Mouse (Mus musculus): ENCODE data around the gene Olfr666.
A peak's percentile ranks its signal among the peaks of the same experiment; 100 is the strongest.
"Not testable (repeated sequence)": the region's sequence is repeated elsewhere in the genome, so short reads cannot be mapped to it uniquely, and the experiment has no call there.

Olfr666 gene

GRCm38 (mm10) chr7:104895852-104896251 is at the start of gene Olfr666:
Olfr666 (minus strand) TSS chr7:104895952.
- no peak for DNase-seq (ENCODE audit: low read depth, low spot score)

GRCm38 (mm10) chr7:104933940-104934339 is 38.2 kb upstream of the Olfr666 start, which contains the start of gene Olfr669:
Olfr669 (plus strand) TSS chr7:104934240.
- no peak for DNase-seq (ENCODE audit: low read depth, low spot score)

DNA sequence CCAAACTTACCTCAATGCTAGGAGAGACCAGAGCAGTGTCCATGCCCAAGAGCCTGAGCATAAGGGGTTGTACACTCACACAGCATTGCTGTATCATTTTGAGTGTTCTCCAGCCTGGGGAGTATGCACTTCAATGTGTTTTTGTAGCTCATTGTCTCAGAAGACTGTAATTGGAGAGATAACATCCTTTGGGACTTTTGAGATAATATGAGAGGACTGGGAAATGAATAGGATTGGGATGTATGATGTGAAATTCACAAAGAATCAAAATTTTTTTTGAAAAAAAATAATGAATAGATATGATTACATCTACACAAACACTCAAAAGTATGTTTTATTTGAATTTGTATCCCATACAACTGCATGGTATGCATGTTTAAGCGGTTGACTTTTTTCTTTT is 32.2 kb upstream of the Olfr666 start, which contains the start of gene Olfr668:
Gene Olfr668, minus strand, starts transcription at position 101 of the 400 bp plus-strand sequence.
- no peak for DNase-seq (ENCODE audit: low read depth, low spot score)

DNA sequence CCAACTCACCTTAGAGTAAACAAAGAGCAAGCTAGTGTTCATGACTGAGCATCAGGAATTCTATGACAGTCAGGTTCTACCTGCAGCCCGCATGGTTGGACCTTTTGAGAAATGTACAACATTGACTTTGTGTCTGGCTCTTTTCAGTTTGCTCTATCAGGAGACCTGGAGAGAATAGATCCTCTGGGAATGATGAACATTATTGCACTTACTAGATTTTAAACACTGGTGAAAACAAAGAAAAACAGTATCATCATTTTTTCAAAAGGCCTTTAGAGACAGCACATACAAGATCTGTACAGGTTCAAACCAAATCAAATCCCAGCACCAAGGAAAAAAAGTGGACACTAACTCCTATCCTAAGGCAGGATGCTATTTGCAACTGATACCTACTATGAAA is 25.6 kb upstream of the Olfr666 start, which contains the start of gene Olfr667:
Gene Olfr667, minus strand, starts transcription at position 101 of the 400 bp plus-strand sequence.
- DNase-seq (ENCODE audit: low read depth, low spot score): no peak

- no peak for DNase-seq (ENCODE audit: low read depth, low spot score)
Measured at GRCm38 (mm10) chr7:104877731-104878130, 18.0 kb downstream of the Olfr666 start, which contains the start of gene Olfr665. Olfr665 (plus strand) TSS chr7:104878031.

DNA sequence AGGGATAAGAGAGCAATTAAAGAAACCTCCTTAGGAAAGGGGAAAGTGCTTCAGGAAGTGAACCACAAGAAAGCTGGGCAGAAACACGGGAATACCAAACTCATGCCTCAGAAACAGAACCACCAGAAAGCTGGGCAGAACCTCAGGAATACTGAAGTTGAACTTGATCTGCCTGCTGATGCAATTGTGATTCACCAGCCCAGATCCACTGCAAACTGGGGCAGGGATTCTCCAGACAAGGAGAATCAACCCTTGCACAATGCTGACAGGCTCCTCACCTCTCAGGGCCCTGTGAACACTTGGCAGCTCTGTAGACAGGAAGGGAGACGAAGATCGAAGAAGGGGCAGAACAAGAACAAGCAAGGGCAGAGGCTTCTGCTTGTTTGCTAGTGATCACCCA is 34.4 kb downstream of the Olfr666 start:
- no peak for DNase-seq (ENCODE audit: low read depth, low spot score)

- DNase-seq (ENCODE audit: low read depth, low spot score): no peak
Measured at GRCm38 (mm10) chr7:104857683-104858082, 38.1 kb downstream of the Olfr666 start.

DNA sequence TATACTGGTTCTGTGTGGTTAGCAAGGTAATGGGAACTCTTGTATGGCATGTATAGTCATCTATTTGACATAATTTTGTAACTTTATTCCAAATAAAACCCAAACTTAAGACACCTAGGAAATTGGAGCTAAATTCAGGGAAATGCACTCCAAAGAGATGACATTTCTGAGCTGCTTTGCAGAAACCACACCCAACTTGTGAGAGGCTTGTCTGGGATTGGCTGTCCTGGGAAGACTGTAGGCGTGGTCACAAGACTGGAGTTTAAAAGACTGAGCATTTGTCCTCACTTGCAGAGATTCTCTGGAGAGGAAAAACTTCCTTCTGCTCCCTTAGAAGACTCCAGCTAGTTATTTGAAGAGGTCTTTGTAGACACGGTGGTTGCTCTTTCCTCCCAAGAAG is 39.0 kb downstream of the Olfr666 start, which contains the start of gene Usp17la:
Gene Usp17la, plus strand, starts transcription at position 301 of the 400 bp plus-strand sequence.
- DNase-seq (ENCODE audit: low read depth, low spot score): not testable (repeated sequence)

DNA sequence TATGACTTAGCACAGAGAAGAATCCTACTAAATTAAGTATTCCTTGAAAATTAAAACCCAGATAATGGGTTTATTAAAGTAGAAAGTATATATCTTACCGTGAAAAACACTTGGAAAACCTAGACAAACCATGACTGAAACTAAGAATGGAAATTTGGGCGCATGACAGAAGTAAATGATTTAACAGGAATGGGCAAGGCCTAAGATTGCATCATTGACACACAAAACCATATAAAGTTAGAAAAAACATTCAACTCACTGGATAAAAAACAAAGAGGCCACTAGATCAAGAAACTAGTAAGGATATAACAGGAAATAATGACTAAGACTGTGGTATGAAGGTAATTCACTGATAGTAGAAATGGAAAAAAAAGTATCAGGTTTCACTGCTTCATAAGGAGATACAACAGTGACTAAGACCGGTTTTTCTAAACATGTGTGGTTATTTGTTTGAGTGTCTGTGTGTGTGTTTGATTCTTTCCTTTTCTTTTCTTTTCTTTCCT is 40.5 kb downstream of the Olfr666 start:
- no peak for DNase-seq (ENCODE audit: low read depth, low spot score)

DNA sequence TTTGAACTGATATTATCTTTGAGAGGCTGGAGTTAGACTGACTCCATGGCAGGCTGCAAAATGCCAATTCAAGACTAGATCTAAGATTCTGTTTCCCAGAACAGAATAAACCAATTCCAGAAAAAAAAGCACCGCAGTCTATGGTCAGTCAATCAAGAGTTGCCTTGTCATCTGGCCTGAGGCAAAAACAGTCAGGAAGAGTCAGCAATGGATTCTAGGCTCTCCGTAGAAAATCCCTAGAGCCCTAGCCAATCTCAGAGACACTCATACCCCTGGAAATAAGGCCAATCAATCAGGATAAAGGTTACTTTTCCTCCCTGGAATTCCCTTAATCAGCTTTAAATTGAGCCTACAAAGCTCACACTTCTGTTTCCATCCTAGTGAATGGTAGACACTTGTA is 44.2 kb downstream of the Olfr666 start:
- peak; percentile 0 for DNase-seq (ENCODE audit: low read depth, low spot score)

DNA sequence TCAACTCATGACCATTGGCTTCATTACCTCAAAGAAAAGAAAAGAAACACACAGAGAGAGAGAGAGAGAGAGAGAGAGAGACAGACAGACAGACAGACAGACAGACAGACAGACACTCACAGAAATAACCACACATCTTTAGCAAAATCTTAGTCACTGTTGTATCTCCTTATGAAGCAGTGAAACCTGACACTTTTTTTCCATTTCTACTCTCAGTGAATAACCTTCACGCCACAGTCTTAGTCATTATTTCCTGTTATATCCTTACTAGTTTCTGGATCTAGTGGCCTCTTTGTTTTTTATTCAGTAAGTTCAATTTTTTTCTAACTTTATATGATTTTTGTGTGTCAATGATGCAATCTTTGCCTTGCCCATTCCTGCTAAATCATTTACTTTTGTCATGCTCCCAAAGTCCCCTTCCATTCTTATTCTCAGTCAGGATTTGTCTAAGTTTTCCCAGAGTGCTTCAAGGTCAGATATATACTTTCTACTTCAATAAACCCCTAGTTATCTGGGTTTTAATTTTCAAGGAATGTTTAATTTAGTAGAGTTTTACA is 51.9 kb downstream of the Olfr666 start:
- DNase-seq (ENCODE audit: low read depth, low spot score): no peak

- DNase-seq (ENCODE audit: low read depth, low spot score): no peak
Measured at GRCm38 (mm10) chr7:104842503-104842902, 53.2 kb downstream of the Olfr666 start, which contains the start of gene Usp17lb. Usp17lb (minus strand) TSS chr7:104842603.
